Mouse (Mus musculus) spleen, adult 12 weeks (tissue): ENCODE data around the gene Cbl.

Source experiments
- DNase-seq: peaks from one replicate; pipeline ENCODE4 v3.0.0; 2022; ENCODE audit warnings: low spot score

The Cbl gene

GRCm38 (mm10) chr9:44101490-44101889, 132.4 kb downstream of the Cbl start, which contains the start of gene Mfrp:
TSS of gene Mfrp (plus strand) at chr9:44101729.
- no peak for DNase-seq

DNA sequence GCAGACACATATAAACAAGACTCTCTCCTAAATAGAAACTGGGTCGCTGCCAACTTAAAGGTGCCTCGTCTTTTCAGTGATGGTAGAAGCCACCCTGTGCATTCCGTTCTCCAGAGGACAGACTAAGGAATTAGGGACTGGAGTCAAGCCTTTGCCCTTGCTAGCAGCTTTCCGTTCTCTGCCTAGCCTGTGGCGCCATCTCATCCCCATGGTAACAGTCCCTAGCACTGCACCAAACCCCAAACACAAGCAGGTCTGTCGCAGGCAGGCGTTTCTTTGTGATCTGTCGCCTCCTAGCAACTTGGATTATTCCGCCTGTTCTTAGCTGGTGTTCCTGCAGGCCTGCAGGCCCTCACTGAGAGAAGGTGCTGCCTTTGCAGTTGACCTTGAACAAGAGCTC, 137.3 kb downstream of the Cbl start:
- DNase-seq: no peak

GRCm38 (mm10) chr9:44095781-44096180, 138.1 kb downstream of the Cbl start:
- DNase-seq: no peak

GRCm38 (mm10) chr9:44094737-44095136, 139.1 kb downstream of the Cbl start:
- DNase-seq: no peak

DNA sequence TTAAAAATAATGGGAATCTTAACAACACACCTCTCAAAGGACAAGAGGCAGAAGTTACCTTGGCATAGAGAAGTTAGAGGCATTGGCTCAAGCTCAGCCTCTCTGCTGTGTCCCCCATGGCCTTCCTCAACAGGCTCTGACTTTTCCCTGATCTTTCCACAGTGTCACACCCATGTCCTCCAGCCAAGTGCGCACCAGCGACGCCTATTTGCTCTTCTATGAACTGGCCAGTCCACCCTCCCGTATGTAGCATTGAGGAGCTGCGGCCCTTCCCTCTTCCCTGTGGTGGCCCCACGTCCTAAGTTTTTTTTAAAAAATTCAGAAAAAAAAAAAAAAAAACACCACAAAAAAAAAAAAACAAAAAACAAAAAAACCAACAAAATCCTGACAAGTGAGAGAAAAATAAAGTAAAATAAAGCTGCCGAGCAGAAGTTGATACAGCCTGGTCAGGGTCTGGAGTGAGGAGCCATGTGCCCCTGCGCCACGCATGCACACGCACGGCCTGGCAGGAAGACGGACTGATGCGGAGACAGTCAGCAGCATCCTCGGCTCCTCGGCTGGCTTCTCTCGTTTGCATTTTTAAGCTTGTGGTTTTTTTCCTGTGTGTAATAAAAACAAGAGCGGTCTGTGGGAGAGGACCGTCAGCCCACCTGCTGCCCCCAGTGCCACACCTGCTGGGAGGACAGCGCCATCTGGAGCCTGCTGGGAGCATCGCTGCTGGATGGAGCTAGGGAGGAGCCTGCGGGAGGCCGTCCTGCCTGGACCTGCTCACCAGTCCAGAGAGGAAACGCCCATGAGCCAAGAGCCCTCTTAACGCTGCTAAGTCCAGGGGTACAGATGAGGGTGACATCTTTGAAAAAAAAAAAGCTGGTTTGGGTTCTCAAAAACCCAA, 140.0 kb downstream of the Cbl start:
- DNase-seq: peak; percentile 31
